Mouse (Mus musculus): ENCODE data around the gene Stim2. TPM values are rescaled to one million over a fixed set of nuclear protein-coding genes. Genes with fewer than 3 reads are reported as not detected.

Stim2 gene
- polyA plus RNA-seq, 1 experiment from 2014 or later = 29.4 TPM

DNA sequence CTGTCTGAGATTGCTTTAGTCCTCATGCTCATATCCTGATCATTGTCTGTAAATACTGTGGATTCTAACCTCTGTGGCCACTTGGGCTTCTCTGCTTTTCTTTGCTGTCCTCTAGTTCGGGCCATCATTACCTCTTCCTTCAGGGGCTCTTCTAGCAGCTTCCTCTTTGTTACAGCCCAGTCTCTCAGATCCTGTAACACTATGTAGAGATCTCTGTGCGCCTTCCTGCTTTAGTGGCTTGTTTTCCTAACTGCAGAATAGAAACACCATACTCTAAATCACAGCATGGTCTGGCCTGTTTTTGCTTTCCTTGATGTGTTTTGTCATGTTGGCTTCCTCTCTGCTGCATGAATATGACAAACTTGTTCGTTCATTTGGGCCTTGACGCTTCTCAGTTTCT, 21.2 kb downstream of the Stim2 start:
- Histone ChIP-seq H3K9ac (no peak overlapping the region), H3K9me3 (no peaks in the 10 kb centered on the region), H3K4me2 (no peak overlapping the region), H3K27me3 (no peaks in the 10 kb centered on the region), H3K4me3 (no peak overlapping the region), H3K27ac (replicated peaks) (no peak overlapping the region), H3K36me3 (no peaks in the 10 kb centered on the region), H3K4me1 (replicated peaks) (no peaks in the 10 kb centered on the region)
- no peak for ATAC-seq (ENCODE audit: low FRiP score, low read depth)
- 81% methylated on average over 4 of the region's 4 CpGs for WGBS

- WGBS = 78% methylated on average over 3 of the region's 3 CpGs
- ATAC-seq (ENCODE audit: low FRiP score, low read depth) = no peak
- no peaks in the 10 kb centered on the region for H3K36me3 ChIP-seq
- H3K4me2 ChIP-seq = no peak overlapping the region
- H3K4me3 ChIP-seq = no peak overlapping the region
- H3K27ac ChIP-seq (replicated peaks) = no peak overlapping the region
- no peaks in the 10 kb centered on the region for H3K9me3 ChIP-seq
- H3K27me3 ChIP-seq = no peaks in the 10 kb centered on the region
- no peaks in the 10 kb centered on the region for H3K4me1 ChIP-seq (replicated peaks)
- no peak overlapping the region for H3K9ac ChIP-seq
These were observed 26.3 kb downstream of the Stim2 start for GRCm38 (mm10) chr5:54024610-54025009.

- Histone ChIP-seq H3K27me3 (no peaks in the 10 kb centered on the region), H3K4me1 (replicated peaks) (no peaks in the 10 kb centered on the region), H3K4me3 (no peak overlapping the region), H3K36me3 (no peaks in the 10 kb centered on the region), H3K4me2 (no peak overlapping the region), H3K9ac (no peak overlapping the region), H3K27ac (replicated peaks) (no peak overlapping the region), H3K9me3 (no peaks in the 10 kb centered on the region)
- WGBS = 95% methylated on average over 2 of the region's 2 CpGs
- ATAC-seq (ENCODE audit: low FRiP score, low read depth) = no peak
These were observed 27.3 kb downstream of the Stim2 start for GRCm38 (mm10) chr5:54025630-54026029.

DNA sequence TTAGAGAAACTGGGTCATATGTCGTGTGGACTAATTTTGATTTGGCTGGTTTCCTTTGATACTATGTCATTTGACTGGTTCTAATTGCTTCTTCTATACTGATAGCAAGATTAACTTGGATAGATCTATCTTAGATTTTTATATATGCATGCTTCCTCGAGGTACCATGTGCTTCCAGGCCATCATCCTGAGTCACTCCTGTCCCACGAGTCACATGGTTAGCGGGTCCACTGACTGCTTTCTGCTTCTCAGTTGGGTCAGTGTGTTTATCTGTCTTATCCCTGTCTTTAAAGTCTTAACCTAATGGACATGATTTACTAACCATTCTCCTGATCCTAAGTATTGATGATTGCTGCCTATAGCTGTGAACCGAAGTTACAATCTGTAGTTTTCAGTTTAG, 34.9 kb downstream of the Stim2 start:
- Histone ChIP-seq H3K4me3 (no peak overlapping the region), H3K9ac (no peak overlapping the region), H3K27ac (replicated peaks) (no peak overlapping the region), H3K27me3 (no peaks in the 10 kb centered on the region), H3K9me3 (no peaks in the 10 kb centered on the region), H3K4me2 (no peak overlapping the region), H3K36me3 (no peaks in the 10 kb centered on the region), H3K4me1 (replicated peaks) (0 out of 2 replicates have a peak, but pooled peaks cover 3% of the 10 kb centered on the region)
- ATAC-seq (ENCODE audit: low FRiP score, low read depth) = no peak
- 87% methylated on average over 5 of the region's 5 CpGs for WGBS

DNA sequence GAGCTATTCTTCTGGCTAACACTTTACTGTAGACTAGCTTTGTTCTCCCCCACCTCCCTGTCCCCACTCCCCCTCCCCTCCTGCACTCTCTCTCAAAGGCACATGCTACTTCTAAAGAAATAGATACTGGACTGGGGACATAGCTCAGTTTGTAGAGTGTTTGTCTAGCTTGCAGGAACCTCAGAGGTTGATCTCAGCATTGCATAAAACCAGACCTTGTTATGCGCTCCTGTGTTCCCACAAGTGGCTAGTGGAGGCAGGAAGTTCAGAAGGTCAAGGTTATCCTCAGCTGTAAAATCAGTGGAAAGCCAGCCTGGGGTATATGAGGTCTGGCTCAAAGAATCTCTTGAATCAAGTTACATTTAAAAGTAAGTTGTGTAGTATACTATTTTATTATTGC, 36.4 kb downstream of the Stim2 start:
- WGBS = 89% methylated on average over 1 of the region's 1 CpGs
- no peak for ATAC-seq (ENCODE audit: low FRiP score, low read depth)
- Histone ChIP-seq H3K9ac (no peak overlapping the region), H3K4me1 (replicated peaks) (peaks cover 4% of the 10 kb centered on the region; the same call in 1 of the 2 replicates), H3K9me3 (no peaks in the 10 kb centered on the region), H3K27ac (replicated peaks) (no peak overlapping the region), H3K36me3 (no peaks in the 10 kb centered on the region), H3K4me2 (no peak overlapping the region), H3K4me3 (no peak overlapping the region), H3K27me3 (no peaks in the 10 kb centered on the region)

GRCm38 (mm10) chr5:54038615-54039014, 40.3 kb downstream of the Stim2 start:
- Histone ChIP-seq H3K27ac (replicated peaks) (no peak overlapping the region), H3K9me3 (no peaks in the 10 kb centered on the region), H3K4me2 (no peak overlapping the region), H3K36me3 (no peaks in the 10 kb centered on the region), H3K4me1 (replicated peaks) (peaks cover 16% of the 10 kb centered on the region; the same call in 1 of the 2 replicates), H3K9ac (no peak overlapping the region), H3K4me3 (no peak overlapping the region), H3K27me3 (no peaks in the 10 kb centered on the region)
- ATAC-seq (ENCODE audit: low FRiP score, low read depth) = no peak
- WGBS = 79% methylated on average over 4 of the region's 4 CpGs

- H3K4me2 ChIP-seq = no peak overlapping the region
- peaks cover 12% of the 10 kb centered on the region; the same call in 1 of the 2 replicates for H3K4me1 ChIP-seq (replicated peaks)
- H3K4me3 ChIP-seq = no peak overlapping the region
- WGBS = 79% methylated on average over 8 of the region's 8 CpGs
- no peak for ATAC-seq (ENCODE audit: low FRiP score, low read depth)
- no peaks in the 10 kb centered on the region for H3K27me3 ChIP-seq
- H3K9me3 ChIP-seq = no peaks in the 10 kb centered on the region
- H3K27ac ChIP-seq (replicated peaks) = no peak overlapping the region
- H3K9ac ChIP-seq = no peak overlapping the region
- no peaks in the 10 kb centered on the region for H3K36me3 ChIP-seq
These were observed 42.2 kb downstream of the Stim2 start for GRCm38 (mm10) chr5:54040527-54040926.

- no peaks in the 10 kb centered on the region for H3K36me3 ChIP-seq
- H3K4me1 ChIP-seq (replicated peaks) = peaks cover 12% of the 10 kb centered on the region; the same call in 1 of the 2 replicates
- H3K27me3 ChIP-seq = no peaks in the 10 kb centered on the region
- no peak overlapping the region for H3K27ac ChIP-seq (replicated peaks)
- H3K9me3 ChIP-seq = no peaks in the 10 kb centered on the region
- H3K9ac ChIP-seq = no peak overlapping the region
- ATAC-seq (ENCODE audit: low FRiP score, low read depth) = no peak
- H3K4me2 ChIP-seq = no peak overlapping the region
- H3K4me3 ChIP-seq = no peak overlapping the region
- WGBS = 82% methylated on average over 7 of the region's 7 CpGs
These were observed 43.7 kb downstream of the Stim2 start for GRCm38 (mm10) chr5:54042013-54042412.

DNA sequence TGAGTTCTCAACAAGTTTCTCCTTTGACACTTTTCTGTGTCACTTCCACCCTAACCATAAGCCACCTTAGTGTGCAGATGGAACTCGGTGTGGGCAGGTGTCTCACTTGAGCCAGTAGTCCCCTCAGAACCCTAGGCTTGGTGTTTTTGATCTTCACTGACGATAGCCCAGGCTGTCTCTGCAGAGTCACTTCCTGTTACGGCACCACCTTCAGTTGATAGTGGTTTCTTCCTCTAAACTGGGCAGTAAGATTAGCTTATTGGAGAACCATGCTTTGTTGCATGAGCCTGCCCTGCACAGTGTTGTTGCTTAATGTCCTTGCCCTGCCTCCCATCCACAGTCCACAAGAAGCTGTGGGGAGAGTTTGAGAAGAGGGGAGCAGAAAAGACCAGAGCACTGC, 47.2 kb downstream of the Stim2 start:
- H3K27me3 ChIP-seq = no peaks in the 10 kb centered on the region
- ATAC-seq (ENCODE audit: low FRiP score, low read depth) = no peak
- no peak overlapping the region for H3K4me3 ChIP-seq
- no peak overlapping the region for H3K9ac ChIP-seq
- H3K9me3 ChIP-seq = no peaks in the 10 kb centered on the region
- no peaks in the 10 kb centered on the region for H3K36me3 ChIP-seq
- H3K27ac ChIP-seq (replicated peaks) = no peak overlapping the region
- WGBS = 97% methylated on average over 3 of the region's 3 CpGs
- H3K4me1 ChIP-seq (replicated peaks) = peaks cover 3% of the 10 kb centered on the region; the same call in 1 of the 2 replicates
- H3K4me2 ChIP-seq = no peak overlapping the region

DNA sequence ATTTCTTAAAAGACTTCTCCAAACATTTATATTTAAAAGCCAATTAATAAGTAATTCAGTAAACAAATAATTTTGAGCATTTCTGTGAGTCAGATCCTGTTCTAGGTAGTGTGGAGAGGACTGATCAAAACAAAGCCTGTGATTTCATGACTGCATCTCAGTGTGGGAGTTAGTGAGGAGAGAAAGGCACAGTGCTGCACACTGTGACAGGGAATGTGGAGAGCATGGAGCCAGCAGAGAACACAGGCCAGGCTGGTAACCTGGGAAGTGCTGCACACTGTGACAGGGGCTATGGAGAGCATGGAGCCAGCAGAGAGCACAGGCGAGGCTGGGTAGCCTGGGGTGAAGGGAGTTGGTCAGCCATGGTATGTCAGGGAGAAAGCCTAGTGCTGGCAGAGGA, 48.1 kb downstream of the Stim2 start:
- no peak overlapping the region for H3K9ac ChIP-seq
- H3K4me1 ChIP-seq (replicated peaks) = no peaks in the 10 kb centered on the region; the same call in 1 of the 2 replicates
- H3K4me3 ChIP-seq = no peak overlapping the region
- H3K27ac ChIP-seq (replicated peaks) = 0 out of 2 replicates have a peak overlapping the region, but pooled peaks have one; percentile 15
- no peak for ATAC-seq (ENCODE audit: low FRiP score, low read depth)
- H3K27me3 ChIP-seq = no peaks in the 10 kb centered on the region
- H3K36me3 ChIP-seq = no peaks in the 10 kb centered on the region
- H3K4me2 ChIP-seq = no peak overlapping the region
- WGBS = 67% methylated on average over 1 of the region's 1 CpGs
- no peaks in the 10 kb centered on the region for H3K9me3 ChIP-seq

- Histone ChIP-seq H3K27ac (replicated peaks) (no peak overlapping the region), H3K36me3 (no peaks in the 10 kb centered on the region)
- 63% methylated on average over 4 of the region's 4 CpGs for WGBS
These were observed 50.9 kb downstream of the Stim2 start for GRCm38 (mm10) chr5:54049145-54049733.

GRCm38 (mm10) chr5:54049940-54050339, 51.6 kb downstream of the Stim2 start:
- 78% methylated on average over 5 of the region's 5 CpGs for WGBS
- H3K27me3 ChIP-seq = no peaks in the 10 kb centered on the region
- no peaks in the 10 kb centered on the region for H3K36me3 ChIP-seq
- ATAC-seq (ENCODE audit: low FRiP score, low read depth) = no peak
- H3K4me2 ChIP-seq = no peak overlapping the region
- H3K27ac ChIP-seq (replicated peaks) = no peak overlapping the region
- no peaks in the 10 kb centered on the region for H3K9me3 ChIP-seq
- H3K9ac ChIP-seq = no peak overlapping the region
- no peak overlapping the region for H3K4me3 ChIP-seq
- no peaks in the 10 kb centered on the region; the same call in 1 of the 2 replicates for H3K4me1 ChIP-seq (replicated peaks)

More at GRCm38 (mm10) chr5:54049145-54049733, 50.9 kb downstream of the Stim2 start:
- no peak for ATAC-seq (ENCODE audit: low FRiP score, low read depth)
- Histone ChIP-seq H3K4me1 (replicated peaks) (no peaks in the 10 kb centered on the region; the same call in 1 of the 2 replicates), H3K4me2 (no peak overlapping the region), H3K4me3 (no peak overlapping the region), H3K9ac (no peak overlapping the region), H3K9me3 (no peaks in the 10 kb centered on the region), H3K27me3 (no peaks in the 10 kb centered on the region)

DNA sequence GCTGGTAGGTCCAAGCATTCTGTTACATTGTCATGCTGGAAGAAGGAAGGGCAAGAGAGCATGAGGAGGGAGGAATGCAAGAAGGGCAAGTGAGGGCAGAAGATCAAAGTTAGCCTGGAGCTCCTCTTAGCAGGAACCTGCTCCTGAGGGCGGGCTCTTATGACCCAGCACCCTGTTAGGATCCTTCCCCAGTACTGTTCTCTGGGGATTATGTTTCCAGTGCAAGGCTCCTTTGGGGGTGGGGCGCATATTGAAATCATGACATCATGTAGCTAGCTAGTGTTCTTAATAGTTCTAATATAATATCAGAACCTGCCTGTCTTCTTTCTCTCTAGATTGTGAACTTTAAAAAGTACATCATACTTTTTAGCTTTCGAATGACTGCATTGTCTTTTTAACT, 52.8 kb downstream of the Stim2 start:
- Histone ChIP-seq H3K27me3 (no peaks in the 10 kb centered on the region), H3K36me3 (no peaks in the 10 kb centered on the region), H3K4me3 (no peak overlapping the region), H3K27ac (replicated peaks) (no peak overlapping the region), H3K9ac (no peak overlapping the region), H3K4me1 (replicated peaks) (no peaks in the 10 kb centered on the region; the same call in 1 of the 2 replicates), H3K4me2 (no peak overlapping the region), H3K9me3 (no peaks in the 10 kb centered on the region)
- ATAC-seq (ENCODE audit: low FRiP score, low read depth) = no peak
- WGBS = 82% methylated on average over 3 of the region's 3 CpGs
